Mouse (Mus musculus) bone marrow, adult 2 months (tissue): Measurements from ENCODE around the gene Col13a1. TPM values are rescaled to one million over a fixed set of nuclear protein-coding genes. Genes with fewer than 3 reads are reported as not detected.
A peak's percentile ranks its signal among the peaks of the same experiment; 100 is the strongest.

ENCODE experiments used
- H3K27ac ChIP-seq: fragments of 200-500 bp; 2 replicates; pipeline ENCODE4 v1.5.1; 2012; ENCODE audit warnings: low read depth, mild to moderate bottlenecking, control low read depth, inconsistent platforms, low read length; ENCODE audit not compliant: control insufficient read depth, poor library complexity, insufficient read depth
- H3K4me1 ChIP-seq: fragments of 200-500 bp; 2 replicates; pipeline ENCODE4 v1.6.1; 2011; ENCODE audit warnings: low read length; ENCODE audit not compliant: control insufficient read depth, insufficient read depth
- H3K4me3 ChIP-seq: fragments of 200-500 bp; replicated peaks from 2 replicates; pipeline ENCODE3; 2011; ENCODE audit warnings: mild to moderate bottlenecking, low read depth, low read length, control low read depth; ENCODE audit not compliant: control insufficient read depth
- CTCF ChIP-seq: fragments of 200-500 bp; IDR thresholded peaks from 2 replicates; pipeline ENCODE4 v1.5.1; 2011; ENCODE audit warnings: low read length, control low read depth; ENCODE audit not compliant: control insufficient read depth, insufficient read depth
- POLR2A ChIP-seq: fragments of 200-500 bp; IDR thresholded peaks from 2 replicates; pipeline ENCODE4 v1.6.1; 2011; ENCODE audit warnings: low read depth, mild to moderate bottlenecking, control low read depth, low read length, borderline replicate concordance; ENCODE audit not compliant: control insufficient read depth
- WGBS: fragments of 180-500 bp; shearing (Covaris S2); methylation state at CpG from one replicate; pipeline ENCODE4 v1.1.7; 2018; 5-methylcytosine and 5-hydroxymethylcytosine counted together
- polyA plus RNA-seq: library from polyadenylated mRNA; stranded (reverse); fragments of >200 nt; gene quantifications from 2 replicates; pipeline ENCODE4 v1.2.4, GENCODE M21; 2011; ENCODE audit warnings: low replicate concordance; ENCODE audit not compliant: missing spikeins, insufficient read depth, insufficient read length

Col13a1 gene
- polyA plus RNA-seq, 1 experiment = not detected

DNA sequence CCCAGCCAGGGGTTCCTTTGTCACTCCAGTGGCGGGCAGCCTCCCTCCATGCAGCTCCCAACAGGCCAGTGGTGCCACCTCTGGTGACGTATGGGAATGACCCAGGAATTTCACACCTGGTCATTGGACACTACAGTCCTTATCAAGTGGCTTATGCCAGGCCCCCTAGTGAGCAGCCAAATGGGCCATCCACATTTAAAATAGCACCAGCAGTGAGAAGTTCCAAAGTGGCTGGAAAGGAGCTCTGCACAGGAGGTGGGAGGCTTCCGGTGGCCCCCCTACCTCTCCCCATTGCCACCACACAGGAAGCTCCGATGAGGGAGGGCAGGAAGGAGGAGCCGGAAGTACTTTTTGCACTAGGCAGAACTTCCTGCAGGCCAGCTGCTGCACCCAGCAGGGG lies 72.7 kb downstream of the Col13a1 start:
- 28% methylated on average over 5 of the region's 5 CpGs for WGBS
- H3K4me3 ChIP-seq = no peak overlapping the region
- peaks cover 2% of the 10 kb centered on the region; the same call in 1 of the 2 replicates for H3K4me1 ChIP-seq
- no peak for TF ChIP-seq POLR2A
- TF ChIP-seq CTCF = no peak
- H3K27ac ChIP-seq = no peak overlapping the region

DNA sequence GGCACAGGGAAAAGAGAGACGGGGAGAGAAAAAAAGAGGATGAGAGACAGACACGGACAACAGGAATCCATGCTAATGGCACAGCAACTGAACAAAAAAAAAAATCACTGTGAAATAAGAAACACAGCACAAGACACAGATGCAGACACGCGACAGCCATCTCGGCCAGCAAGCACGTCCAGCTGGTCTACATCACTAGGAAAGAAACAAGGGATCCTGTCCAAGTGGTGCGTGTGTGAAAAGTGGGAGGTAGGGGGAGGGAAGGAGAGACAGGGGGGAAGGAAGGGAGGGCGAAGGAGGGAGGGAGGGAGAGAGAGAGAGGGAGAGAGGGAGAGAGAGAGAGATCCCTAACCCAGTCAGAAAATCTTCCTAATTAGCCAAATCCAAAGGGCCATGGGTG lies 73.6 kb downstream of the Col13a1 start:
- WGBS = 76% methylated on average over 8 of the region's 8 CpGs
- no peak overlapping the region for H3K4me3 ChIP-seq
- peaks cover 2% of the 10 kb centered on the region; the same call in 1 of the 2 replicates for H3K4me1 ChIP-seq
- no peak for TF ChIP-seq CTCF
- TF ChIP-seq POLR2A = no peak
- H3K27ac ChIP-seq = no peak overlapping the region

DNA sequence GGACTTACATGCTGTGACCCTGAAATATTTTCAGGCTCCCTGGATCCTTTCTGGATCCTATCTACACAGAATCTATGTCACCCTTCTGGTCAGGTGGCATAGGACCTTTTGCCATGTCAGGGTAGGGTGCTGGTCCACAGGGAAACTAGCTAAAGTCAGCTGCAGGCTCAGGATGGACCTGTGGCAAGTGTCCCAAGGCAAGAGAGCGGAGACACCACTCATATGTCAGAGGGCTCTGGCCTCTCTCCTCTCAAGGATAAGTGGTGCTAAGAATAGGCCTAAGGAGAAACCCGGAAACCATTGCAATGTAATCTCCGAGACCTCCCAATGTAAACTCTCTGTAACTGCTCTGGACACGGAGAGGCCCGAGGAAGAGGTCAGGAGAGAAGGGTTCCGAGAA lies 80.8 kb downstream of the Col13a1 start:
- no peak for TF ChIP-seq POLR2A
- TF ChIP-seq CTCF = no peak
- Histone ChIP-seq H3K4me1 (no peaks in the 10 kb centered on the region), H3K4me3 (no peak overlapping the region), H3K27ac (no peak overlapping the region)
- 74% methylated on average over 6 of the region's 6 CpGs for WGBS

DNA sequence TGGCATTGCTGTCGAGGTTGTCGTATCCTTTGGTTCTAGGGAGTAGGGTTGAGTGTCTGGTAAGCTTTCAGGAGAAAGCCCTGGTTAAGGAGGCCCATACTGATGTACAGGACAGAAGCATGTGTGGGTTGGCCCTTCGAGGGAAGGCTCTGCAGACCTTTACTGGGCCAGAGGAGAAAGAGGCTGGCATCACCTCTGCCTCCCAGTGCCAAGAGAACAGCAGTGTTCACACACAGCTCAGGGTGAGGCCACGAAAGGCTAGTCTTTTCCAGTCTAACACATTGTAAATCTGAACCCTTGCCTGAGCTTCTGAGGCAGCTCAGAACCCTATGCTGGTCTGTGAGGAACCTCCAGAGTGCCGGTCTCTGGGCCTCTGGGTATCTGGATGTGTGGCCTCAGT lies 84.3 kb downstream of the Col13a1 start:
- TF ChIP-seq CTCF (no peak), POLR2A (no peak)
- 80% methylated on average over 5 of the region's 5 CpGs for WGBS
- no peak overlapping the region for H3K4me3 ChIP-seq
- no peaks in the 10 kb centered on the region for H3K4me1 ChIP-seq
- no peak overlapping the region for H3K27ac ChIP-seq

DNA sequence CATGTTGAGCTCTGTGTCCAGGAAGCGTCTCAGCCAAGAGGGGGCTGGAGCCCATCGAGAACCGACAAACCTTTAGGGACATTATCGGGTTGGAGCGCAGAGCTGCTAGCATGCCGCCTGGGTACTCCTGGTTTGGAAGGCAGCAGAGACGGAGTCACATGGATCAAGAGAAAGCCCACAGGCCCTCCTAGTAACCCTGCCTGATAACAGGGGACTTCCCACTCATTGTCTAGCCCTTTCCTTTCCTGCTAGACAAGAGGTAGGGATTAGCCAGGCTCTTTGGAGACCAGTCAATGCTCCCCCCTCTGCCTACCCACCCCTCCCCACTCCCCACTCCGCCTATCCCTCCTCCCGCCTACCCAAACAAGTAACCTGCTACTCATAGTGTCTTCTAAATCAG lies 87.8 kb downstream of the Col13a1 start:
- H3K4me1 ChIP-seq = no peaks in the 10 kb centered on the region
- no peak overlapping the region for H3K4me3 ChIP-seq
- WGBS = 92% methylated on average over 9 of the region's 9 CpGs
- no peak overlapping the region for H3K27ac ChIP-seq
- TF ChIP-seq POLR2A = no peak
- TF ChIP-seq CTCF = no peak

DNA sequence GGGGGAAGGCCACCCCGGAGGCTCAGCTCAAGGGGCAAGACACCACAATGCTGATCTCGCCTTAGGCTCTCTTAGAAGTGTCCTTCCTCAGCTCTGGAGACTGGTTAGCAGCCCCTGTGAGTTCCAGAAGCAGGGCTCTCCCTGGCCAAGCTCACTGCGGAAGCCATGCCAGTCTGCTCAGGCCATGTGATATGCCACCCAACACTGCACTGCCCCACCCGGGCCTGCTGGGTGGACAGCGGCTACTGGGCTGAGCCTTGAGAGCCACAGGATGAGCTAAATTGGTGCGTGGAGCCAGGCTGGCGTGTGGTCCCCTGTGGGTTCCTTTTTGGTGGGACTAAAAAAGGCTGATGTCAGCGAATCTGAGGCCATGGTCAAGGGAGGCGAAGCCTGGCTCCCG lies 88.6 kb downstream of the Col13a1 start:
- WGBS = 82% methylated on average over 10 of the region's 10 CpGs
- Histone ChIP-seq H3K4me3 (no peak overlapping the region), H3K4me1 (no peaks in the 10 kb centered on the region), H3K27ac (no peak overlapping the region)
- no peak for TF ChIP-seq CTCF
- TF ChIP-seq POLR2A = no peak

DNA sequence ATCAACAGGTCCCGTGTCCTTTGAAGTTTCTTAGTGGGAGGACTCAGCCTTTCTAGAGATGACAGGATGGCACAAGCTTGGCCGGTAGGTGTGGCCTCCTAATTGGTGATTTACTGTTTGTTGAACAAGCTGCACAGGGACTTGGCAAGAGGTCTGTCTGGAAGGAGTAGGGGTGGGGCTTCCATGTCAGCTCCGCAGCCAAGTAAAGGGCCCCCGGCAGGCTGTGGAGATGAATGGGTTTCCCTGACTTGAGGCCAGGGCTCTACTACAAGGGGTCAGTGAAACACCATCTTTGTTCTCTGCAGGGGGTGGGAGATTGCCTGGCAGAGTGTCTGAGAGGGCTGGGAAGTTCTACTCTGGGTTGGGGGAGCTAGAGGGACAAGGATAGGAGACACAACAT lies 99.5 kb downstream of the Col13a1 start:
- TF ChIP-seq POLR2A (no peak), CTCF (no peak)
- H3K4me3 ChIP-seq = no peak overlapping the region
- no peaks in the 10 kb centered on the region for H3K4me1 ChIP-seq
- 58% methylated on average over 4 of the region's 4 CpGs for WGBS
- H3K27ac ChIP-seq = no peak overlapping the region

DNA sequence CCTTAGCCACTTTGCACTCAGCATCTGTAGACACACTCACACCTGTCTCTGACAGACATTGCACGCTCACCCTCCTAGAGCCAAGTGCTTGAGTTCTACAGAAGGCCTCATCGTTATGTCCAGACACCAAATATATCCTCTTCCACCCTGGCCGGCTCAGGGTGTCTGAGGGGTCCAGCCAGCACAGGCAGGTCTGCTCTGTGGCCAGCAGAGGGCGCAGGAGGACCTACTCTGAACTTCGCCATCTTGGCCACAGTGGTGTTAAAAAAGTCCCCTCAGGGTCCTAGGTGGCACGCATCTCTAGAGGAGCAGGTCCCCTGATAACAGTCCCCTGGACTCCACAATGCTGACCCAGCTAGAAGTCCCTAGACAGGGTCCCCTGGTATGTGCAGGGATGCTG lies 101.1 kb downstream of the Col13a1 start:
- Histone ChIP-seq H3K4me1 (no peaks in the 10 kb centered on the region), H3K27ac (no peak overlapping the region), H3K4me3 (no peak overlapping the region)
- 11% methylated on average over 6 of the region's 6 CpGs for WGBS
- TF ChIP-seq POLR2A (no peak), CTCF (peak; percentile 83)

DNA sequence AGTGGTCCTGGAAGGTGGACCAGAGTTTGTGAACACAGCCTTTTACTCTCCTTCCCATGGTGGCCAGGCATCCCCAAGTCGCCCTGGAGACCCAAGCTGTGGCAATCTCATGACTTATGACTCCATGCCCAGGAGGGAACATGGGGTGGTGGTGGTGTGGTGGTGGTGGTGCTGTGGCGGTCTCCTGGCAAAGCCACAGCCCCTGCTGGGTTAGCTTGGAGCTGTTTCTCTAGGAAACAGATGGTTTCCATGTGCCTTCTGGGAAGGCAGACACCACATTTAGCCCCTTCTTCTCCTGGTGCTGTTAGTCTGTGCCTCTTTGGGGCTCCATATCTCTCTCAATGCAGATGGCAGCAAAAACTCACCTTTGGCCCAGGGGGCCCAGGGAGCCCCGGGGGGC lies 109.1 kb downstream of the Col13a1 start:
- no peak overlapping the region for H3K27ac ChIP-seq
- H3K4me1 ChIP-seq = no peaks in the 10 kb centered on the region
- no peak for TF ChIP-seq CTCF
- TF ChIP-seq POLR2A = no peak
- WGBS = 61% methylated on average over 3 of the region's 3 CpGs
- no peak overlapping the region for H3K4me3 ChIP-seq
